Mouse (Mus musculus) embryonic facial prominence, embryonic 11.5 days (tissue): ENCODE data around the gene Ntrk2. TPM values are rescaled to one million over a fixed set of nuclear protein-coding genes. Genes with fewer than 3 reads are reported as not detected.

Experiments used
- ATAC-seq: fragments of 200-750 bp; cut with Nextera tagmentation; replicated peaks from 2 replicates; pipeline ENCODE4 v1.8.0; 2017; ENCODE audit warnings: low read depth; ENCODE audit not compliant: insufficient number of reproducible peaks, low FRiP score, low TSS enrichment
- DNase-seq: peaks from one replicate; pipeline ENCODE4 v3.0.0-alpha.2; 2015; ENCODE audit warnings: low spot score
- H3K27ac ChIP-seq: fragments of 300-500 bp; sonication (generic); replicated peaks from 2 replicates; pipeline ENCODE4 v1.5.1; 2014; ENCODE audit warnings: mild to moderate bottlenecking, low read depth, low read length, control low read depth
- H3K27me3 ChIP-seq: fragments of 300-500 bp; sonication (generic); 2 replicates; pipeline ENCODE4 v1.6.1; 2014; ENCODE audit warnings: mild to moderate bottlenecking, low read length, moderate library complexity, mixed read lengths; ENCODE audit not compliant: control insufficient read depth, insufficient read depth
- H3K36me3 ChIP-seq: fragments of 300-500 bp; sonication (generic); replicated peaks from 2 replicates; pipeline ENCODE4 v1.6.1; 2014; ENCODE audit warnings: low read depth, mild to moderate bottlenecking, low read length, moderate library complexity, mixed read lengths; ENCODE audit not compliant: control insufficient read depth, insufficient read depth
- H3K4me1 ChIP-seq: fragments of 300-500 bp; sonication (generic); 2 replicates; pipeline ENCODE4 v1.6.1; 2014; ENCODE audit warnings: low read length, mixed read lengths; ENCODE audit not compliant: control insufficient read depth, insufficient read depth
- H3K4me2 ChIP-seq: fragments of 300-500 bp; sonication (generic); 2 replicates; pipeline ENCODE4 v1.6.1; 2014; ENCODE audit warnings: low read depth, mild to moderate bottlenecking, control low read depth, low read length, moderate library complexity
- H3K4me3 ChIP-seq: fragments of 300-500 bp; sonication (generic); 2 replicates; pipeline ENCODE4 v1.5.1; 2014; ENCODE audit warnings: low read depth, low read length, control low read depth
- H3K9ac ChIP-seq: fragments of 300-500 bp; sonication (generic); replicated peaks from 2 replicates; pipeline ENCODE4 v1.6.1; 2014; ENCODE audit warnings: mild to moderate bottlenecking, control low read depth, low read length
- H3K9me3 ChIP-seq: fragments of 300-500 bp; sonication (generic); replicated peaks from 2 replicates; pipeline ENCODE4 v1.6.1; 2016; ENCODE audit warnings: mild to moderate bottlenecking, low read length, inconsistent platforms, mixed read lengths; ENCODE audit not compliant: control insufficient read depth
- WGBS: fragments of 180-500 bp; shearing (Covaris S2); extraction: QIAGEN DNeasy Blood & Tissue Kit; methylation state at CpG from one replicate; pipeline ENCODE4 v1.1.7; 2014; 5-methylcytosine and 5-hydroxymethylcytosine counted together
- polyA plus RNA-seq: library from polyadenylated mRNA; unstranded; fragments of >200 nt; fragmentation: Nextera tagmentation; extraction: Ambion mirVana; gene quantifications from 2 replicates; pipeline ENCODE4 v1.2.1, GENCODE M21; 2014

Gene Ntrk2
- polyA plus RNA-seq, 1 experiment from 2014 or later: 13.6 TPM

- no peak overlapping the region for H3K27ac ChIP-seq
- ATAC-seq: no peak
Observed at GRCm38 (mm10) chr13:58921255-58921654, 114.9 kb downstream of the Ntrk2 start.

GRCm38 (mm10) chr13:58921705-58922104 is 115.3 kb downstream of the Ntrk2 start:
- no peak for ATAC-seq

More at GRCm38 (mm10) chr13:58921255-58921654, 114.9 kb downstream of the Ntrk2 start:
- Histone ChIP-seq H3K4me2 (no peak overlapping the region), H3K4me1 (no peaks in the 10 kb centered on the region), H3K9me3 (no peaks in the 10 kb centered on the region), H3K9ac (no peak overlapping the region), H3K27me3 (no peaks in the 10 kb centered on the region), H3K4me3 (no peak overlapping the region), H3K36me3 (no peaks in the 10 kb centered on the region)
- WGBS: 62% methylated on average over 3 of the region's 3 CpGs
- no peak for DNase-seq

GRCm38 (mm10) chr13:58922174-58922573 is 115.8 kb downstream of the Ntrk2 start:
- H3K4me1 ChIP-seq: no peaks in the 10 kb centered on the region
- ATAC-seq (no peak), DNase-seq (no peak)
- no peaks in the 10 kb centered on the region for H3K36me3 ChIP-seq
- no peak overlapping the region for H3K27ac ChIP-seq
- no peaks in the 10 kb centered on the region for H3K9me3 ChIP-seq
- WGBS: 88% methylated on average over 15 of the region's 15 CpGs
- no peak overlapping the region for H3K9ac ChIP-seq
- no peak overlapping the region for H3K4me3 ChIP-seq
- no peak overlapping the region for H3K4me2 ChIP-seq
- H3K27me3 ChIP-seq: no peaks in the 10 kb centered on the region

More at GRCm38 (mm10) chr13:58921705-58922104, 115.3 kb downstream of the Ntrk2 start:
- Histone ChIP-seq H3K4me2 (no peak overlapping the region), H3K4me1 (no peaks in the 10 kb centered on the region), H3K27me3 (no peaks in the 10 kb centered on the region), H3K4me3 (no peak overlapping the region), H3K9me3 (no peaks in the 10 kb centered on the region), H3K27ac (no peak overlapping the region), H3K9ac (no peak overlapping the region), H3K36me3 (no peaks in the 10 kb centered on the region)
- no peak for DNase-seq
- WGBS: 87% methylated on average over 10 of the region's 10 CpGs

GRCm38 (mm10) chr13:58923496-58923895 is 117.1 kb downstream of the Ntrk2 start:
- Histone ChIP-seq H3K4me1 (no peaks in the 10 kb centered on the region), H3K9me3 (no peaks in the 10 kb centered on the region), H3K4me2 (no peak overlapping the region), H3K9ac (no peak overlapping the region), H3K27ac (no peak overlapping the region), H3K36me3 (no peaks in the 10 kb centered on the region), H3K27me3 (no peaks in the 10 kb centered on the region), H3K4me3 (no peak overlapping the region)
- no peak for ATAC-seq
- WGBS: 82% methylated on average over 7 of the region's 7 CpGs
- no peak for DNase-seq

GRCm38 (mm10) chr13:58924486-58924885 is 118.1 kb downstream of the Ntrk2 start:
- ATAC-seq: no peak
- Histone ChIP-seq H3K27me3 (no peaks in the 10 kb centered on the region), H3K9ac (no peak overlapping the region), H3K4me1 (no peaks in the 10 kb centered on the region), H3K36me3 (no peaks in the 10 kb centered on the region), H3K27ac (no peak overlapping the region), H3K4me3 (no peak overlapping the region), H3K9me3 (no peaks in the 10 kb centered on the region), H3K4me2 (no peak overlapping the region)
- 89% methylated on average over 3 of the region's 3 CpGs for WGBS
- no peak for DNase-seq

GRCm38 (mm10) chr13:58927186-58927585 is 120.8 kb downstream of the Ntrk2 start:
- no peak overlapping the region for H3K9ac ChIP-seq
- H3K36me3 ChIP-seq: no peaks in the 10 kb centered on the region
- no peaks in the 10 kb centered on the region for H3K9me3 ChIP-seq
- no peak overlapping the region for H3K4me2 ChIP-seq
- no peaks in the 10 kb centered on the region for H3K4me1 ChIP-seq
- H3K27ac ChIP-seq: no peak overlapping the region
- DNase-seq (no peak), ATAC-seq (no peak)
- no peaks in the 10 kb centered on the region for H3K27me3 ChIP-seq
- 95% methylated on average over 3 of the region's 3 CpGs for WGBS
- no peak overlapping the region for H3K4me3 ChIP-seq

GRCm38 (mm10) chr13:58927656-58928226 is 121.4 kb downstream of the Ntrk2 start:
- Histone ChIP-seq H3K9me3 (no peaks in the 10 kb centered on the region), H3K4me2 (no peak overlapping the region), H3K9ac (no peak overlapping the region), H3K27me3 (no peaks in the 10 kb centered on the region), H3K4me1 (no peaks in the 10 kb centered on the region), H3K4me3 (no peak overlapping the region), H3K27ac (no peak overlapping the region), H3K36me3 (no peaks in the 10 kb centered on the region)
- WGBS: 79% methylated on average over 16 of the region's 16 CpGs
- no peak for ATAC-seq
- no peak for DNase-seq

- H3K9me3 ChIP-seq: no peaks in the 10 kb centered on the region
- DNase-seq: no peak
- H3K27ac ChIP-seq: no peak overlapping the region
- no peak overlapping the region for H3K4me3 ChIP-seq
- WGBS: 81% methylated on average over 15 of the region's 15 CpGs
- no peak for ATAC-seq
- H3K9ac ChIP-seq: no peak overlapping the region
- H3K4me1 ChIP-seq: 0 out of 2 replicates have a peak, but pooled peaks cover 2% of the 10 kb centered on the region
- H3K36me3 ChIP-seq: no peaks in the 10 kb centered on the region
- no peak overlapping the region for H3K4me2 ChIP-seq
- no peaks in the 10 kb centered on the region for H3K27me3 ChIP-seq
Observed at GRCm38 (mm10) chr13:58928668-58929436, 122.5 kb downstream of the Ntrk2 start.
